Mouse (Mus musculus): Measurements from ENCODE around the gene Ctnna3.

Ctnna3 gene

GRCm38 (mm10) chr10:63908878-63909277 lies 479.0 kb downstream of the Ctnna3 start:
- no peak for DNase-seq (ENCODE audit: low read depth, low spot score)

GRCm38 (mm10) chr10:63927334-63927733 lies 497.4 kb downstream of the Ctnna3 start, which contains the start of gene Gm10118:
Gene Gm10118, minus strand, starts transcription at chr10:63927434.
- DNase-seq (ENCODE audit: low read depth, low spot score), result no peak

DNA sequence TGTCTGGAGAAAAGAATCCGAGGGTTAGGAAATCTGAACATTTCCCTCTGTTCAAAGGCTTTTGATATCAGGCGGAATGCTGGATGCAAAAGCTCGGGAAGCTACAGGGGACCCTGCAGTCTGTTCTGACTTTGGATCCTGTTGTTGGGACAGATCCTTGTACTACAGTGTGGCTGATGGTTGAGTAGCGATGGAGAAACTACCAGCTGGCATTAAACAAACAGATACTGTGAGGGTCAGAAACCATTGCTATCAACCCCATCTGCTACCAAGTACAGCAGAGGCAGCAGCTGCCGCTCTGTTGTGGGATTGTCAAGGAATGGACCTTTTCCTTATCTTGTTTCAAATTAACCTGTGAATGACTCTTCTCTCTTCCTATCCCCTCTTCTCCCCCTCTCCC lies 504.0 kb downstream of the Ctnna3 start:
- no peak for DNase-seq (ENCODE audit: low read depth, low spot score)

DNA sequence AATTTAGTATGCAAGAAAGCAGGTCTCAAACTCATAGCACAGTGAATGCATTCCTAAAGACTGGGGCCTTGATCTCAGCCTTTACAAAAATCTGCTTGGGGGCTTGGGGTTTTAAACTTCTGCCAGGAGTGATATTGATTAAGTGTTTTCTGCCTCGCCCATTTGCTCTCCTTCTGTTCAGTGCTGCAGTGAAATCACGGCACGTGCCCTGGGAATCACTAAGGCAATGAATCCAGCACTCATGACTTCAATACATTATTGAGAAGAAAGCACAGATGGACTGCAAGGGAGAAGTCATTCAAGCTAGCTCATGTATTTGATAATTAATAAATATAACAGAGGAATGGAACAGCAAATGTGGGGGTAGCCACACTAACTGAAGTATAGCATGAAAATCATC lies 515.6 kb downstream of the Ctnna3 start:
- DNase-seq (ENCODE audit: low read depth, low spot score), result no peak

DNA sequence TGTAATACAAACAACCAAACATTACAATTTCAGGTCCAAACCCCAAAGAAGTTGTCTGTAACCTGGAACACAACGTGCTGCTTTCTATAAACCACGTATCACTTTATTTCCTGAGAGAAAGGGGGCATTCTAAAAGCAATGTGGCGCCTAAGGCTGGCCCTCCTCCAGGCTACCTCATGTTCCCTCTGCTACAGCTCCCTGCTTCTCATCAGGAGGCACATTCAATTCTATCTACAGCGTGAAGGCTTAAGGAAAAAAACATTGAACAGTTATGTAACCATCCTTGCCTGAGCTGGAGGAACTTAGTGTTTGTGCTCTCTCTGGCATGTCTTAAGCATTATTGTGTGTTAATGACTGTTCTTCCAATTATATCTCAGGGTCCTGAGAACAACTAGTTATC lies 517.4 kb downstream of the Ctnna3 start:
- no peak for DNase-seq (ENCODE audit: low read depth, low spot score)

DNA sequence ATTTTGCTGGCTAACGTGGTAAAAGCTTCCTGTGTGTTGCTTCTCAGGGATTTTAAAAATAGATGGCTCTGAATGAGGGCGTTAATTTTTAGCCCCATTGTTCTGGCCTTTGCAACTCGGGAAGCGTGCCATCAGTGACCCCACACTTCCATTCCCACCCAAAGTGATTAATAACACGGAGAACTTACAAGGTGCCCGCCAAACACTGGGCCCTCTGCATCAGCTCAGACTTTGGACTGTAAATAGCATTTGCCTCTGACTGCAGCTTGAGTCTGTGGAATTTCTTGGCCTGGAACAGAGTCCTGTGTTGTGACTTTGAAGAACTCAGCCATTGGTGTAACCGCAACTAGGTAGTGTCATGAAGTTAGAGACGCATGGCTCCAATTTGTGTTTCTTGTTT lies 521.0 kb downstream of the Ctnna3 start:
- DNase-seq (ENCODE audit: low read depth, low spot score), result no peak

DNA sequence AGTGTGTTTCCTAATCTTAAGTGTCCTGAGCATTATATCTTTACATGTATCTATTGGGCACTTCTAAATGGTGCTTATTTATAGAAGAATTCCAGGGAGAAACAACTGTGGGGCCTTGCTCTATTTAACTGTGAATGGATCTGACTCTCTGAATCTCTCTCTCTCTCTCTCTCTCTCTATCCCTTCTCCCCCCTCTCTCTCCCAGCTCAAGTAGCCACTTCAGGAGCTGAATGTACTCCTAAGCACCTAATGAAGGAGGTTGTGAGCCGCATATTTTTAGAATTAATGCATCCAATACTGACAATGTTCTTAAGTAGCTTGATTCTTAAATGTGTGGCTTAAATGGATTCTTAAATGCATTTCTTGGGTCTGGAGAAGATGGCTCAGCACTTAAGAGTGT lies 521.6 kb downstream of the Ctnna3 start:
- DNase-seq (ENCODE audit: low read depth, low spot score), result no peak

DNA sequence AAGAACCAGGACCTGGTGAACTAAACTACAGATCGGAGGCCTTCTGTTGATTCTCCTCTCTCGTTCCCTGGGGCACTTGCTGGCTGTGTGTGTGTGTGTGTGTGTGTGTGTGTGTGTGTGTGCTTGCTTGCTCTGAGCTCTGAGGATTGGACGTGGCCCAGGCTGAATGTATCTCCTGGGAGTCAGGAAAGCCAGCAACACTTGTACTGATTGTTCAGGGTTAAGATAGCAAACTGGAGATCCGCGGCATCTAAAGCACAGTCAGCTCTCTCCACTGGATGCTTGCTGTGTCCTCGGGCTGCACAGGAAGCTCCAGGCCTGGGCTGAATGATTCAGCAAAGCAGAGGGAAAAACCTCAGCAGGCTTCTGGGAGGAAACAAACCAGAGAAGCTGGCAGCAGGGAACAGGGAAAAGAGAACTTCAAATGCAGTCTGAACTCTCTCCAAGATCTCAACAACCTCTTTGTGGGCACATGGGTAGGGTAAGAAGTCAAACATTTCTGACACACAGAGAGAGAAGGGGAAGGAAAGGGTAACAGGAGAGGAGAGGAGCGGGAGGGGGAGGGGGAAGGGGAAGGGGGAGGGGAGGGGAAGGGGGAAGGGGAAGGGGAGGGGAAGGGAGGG lies 524.5 kb downstream of the Ctnna3 start:
- DNase-seq (ENCODE audit: low read depth, low spot score), result no peak

- no peak for DNase-seq (ENCODE audit: low read depth, low spot score)
Measured at GRCm38 (mm10) chr10:63972300-63972699, 542.4 kb downstream of the Ctnna3 start.

- no peak for DNase-seq (ENCODE audit: low read depth, low spot score)
Measured at GRCm38 (mm10) chr10:63978101-63978500, 548.2 kb downstream of the Ctnna3 start.

DNA sequence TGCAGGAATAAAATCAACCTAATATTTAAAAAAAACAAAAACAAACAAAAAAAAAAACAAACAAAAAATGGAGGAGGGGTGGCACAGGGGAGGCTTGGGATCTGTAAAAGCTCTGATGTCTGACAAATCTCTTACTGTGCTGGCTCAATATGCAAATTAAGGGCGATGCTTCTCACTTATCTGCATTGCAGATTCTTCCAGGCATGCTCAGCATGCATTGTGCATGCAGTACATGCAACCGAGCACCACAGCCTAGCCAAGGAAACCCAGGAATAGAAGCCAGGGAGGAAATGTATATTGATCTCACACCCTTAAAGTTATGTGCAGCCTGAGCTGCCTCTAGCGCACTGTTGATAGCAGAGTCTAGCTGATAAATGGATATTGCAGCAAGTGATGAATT lies 548.6 kb downstream of the Ctnna3 start:
- no peak for DNase-seq (ENCODE audit: low read depth, low spot score)

- DNase-seq (ENCODE audit: low read depth, low spot score), result no peak
Measured at GRCm38 (mm10) chr10:63978969-63979368, 549.1 kb downstream of the Ctnna3 start.

- no peak for DNase-seq (ENCODE audit: low read depth, low spot score)
Measured at GRCm38 (mm10) chr10:63979410-63979809, 549.5 kb downstream of the Ctnna3 start.

- no peak for DNase-seq (ENCODE audit: low read depth, low spot score)
Measured at GRCm38 (mm10) chr10:63985576-63985975, 555.7 kb downstream of the Ctnna3 start.

DNA sequence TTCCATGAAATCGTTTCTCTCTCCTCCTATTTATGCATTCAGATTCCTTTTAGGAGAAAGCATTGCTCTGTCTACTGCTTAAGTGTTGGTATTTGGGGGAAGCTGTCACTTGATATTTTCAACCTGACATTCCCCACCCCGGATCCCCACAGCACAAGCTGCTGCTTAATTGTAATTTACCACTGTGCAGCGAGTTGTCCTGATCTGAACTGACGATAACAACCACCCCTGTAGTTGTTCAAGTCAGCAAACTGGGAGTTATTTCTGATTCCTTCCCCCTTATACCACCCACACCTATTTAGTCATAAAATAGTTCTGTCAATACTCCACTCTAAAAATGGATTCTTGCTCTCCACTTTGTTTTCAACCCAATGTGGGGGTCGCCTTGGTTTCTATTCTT lies 564.4 kb downstream of the Ctnna3 start:
- DNase-seq (ENCODE audit: low read depth, low spot score), result no peak

- no peak for DNase-seq (ENCODE audit: low read depth, low spot score)
Measured at GRCm38 (mm10) chr10:64001531-64001930, 571.6 kb downstream of the Ctnna3 start.

GRCm38 (mm10) chr10:64001996-64002395 lies 572.1 kb downstream of the Ctnna3 start:
- DNase-seq (ENCODE audit: low read depth, low spot score), result no peak

GRCm38 (mm10) chr10:64020347-64020746 lies 590.4 kb downstream of the Ctnna3 start:
- no peak for DNase-seq (ENCODE audit: low read depth, low spot score)

- no peak for DNase-seq (ENCODE audit: low read depth, low spot score)
Measured at GRCm38 (mm10) chr10:64023340-64023739, 593.4 kb downstream of the Ctnna3 start.

- no peak for DNase-seq (ENCODE audit: low read depth, low spot score)
Measured at GRCm38 (mm10) chr10:64030901-64031300, 601.0 kb downstream of the Ctnna3 start.

DNA sequence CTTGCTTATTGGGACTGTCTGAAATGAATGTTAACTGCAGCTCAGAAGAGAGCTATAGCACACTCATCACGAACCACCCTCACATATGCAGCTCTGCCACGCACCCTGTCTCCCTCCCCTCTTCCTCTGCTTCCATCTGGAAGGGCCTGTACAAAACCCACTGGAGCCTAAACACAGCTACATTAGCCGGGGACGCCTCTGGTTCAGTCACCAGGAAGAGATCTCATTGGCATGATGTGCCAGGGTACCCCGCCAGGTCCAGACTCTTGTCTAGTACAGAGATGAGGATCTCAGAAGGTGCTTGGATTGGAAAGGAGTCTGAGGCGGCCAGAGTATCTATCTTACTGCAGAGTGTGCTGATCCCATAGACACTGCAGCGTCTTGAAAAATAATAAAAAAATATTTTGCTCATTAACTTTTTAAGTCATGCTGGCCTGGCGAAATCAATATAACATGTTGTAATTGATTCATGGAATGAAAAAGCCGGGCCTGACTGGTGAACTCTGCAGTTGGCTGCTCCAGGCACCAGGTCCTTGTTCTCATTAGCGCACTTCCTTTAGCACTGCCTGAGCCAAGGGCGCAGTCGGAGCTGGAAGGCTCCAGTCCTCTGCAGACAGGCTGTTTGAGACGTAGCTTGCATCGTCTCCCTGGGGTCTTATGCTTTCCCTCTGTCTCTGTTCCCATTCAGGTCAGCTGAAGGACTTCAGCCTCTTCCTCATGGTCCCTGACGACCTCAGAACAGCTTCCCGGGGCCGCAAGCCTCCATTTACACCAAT lies 610.0 kb downstream of the Ctnna3 start:
- DNase-seq (ENCODE audit: low read depth, low spot score), result no peak

DNA sequence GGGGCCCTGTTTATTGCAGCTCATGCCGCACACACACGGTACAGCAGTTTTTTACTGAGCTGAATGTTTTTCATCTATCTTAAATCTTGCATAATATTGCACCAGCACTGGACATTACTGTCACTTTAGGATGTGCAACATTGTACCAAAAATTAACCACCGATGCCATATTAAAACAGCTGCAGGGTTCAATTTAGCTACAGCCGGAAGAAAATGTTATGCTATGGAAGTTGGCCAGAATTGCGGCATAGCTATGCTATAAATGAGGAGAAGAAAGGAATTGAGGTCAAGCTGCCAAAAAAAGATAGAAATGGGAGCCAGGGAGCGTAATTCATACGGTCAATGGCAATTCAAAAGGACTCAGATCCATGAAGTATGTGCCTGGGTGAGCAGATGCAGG lies 611.3 kb downstream of the Ctnna3 start:
- no peak for DNase-seq (ENCODE audit: low read depth, low spot score)

DNA sequence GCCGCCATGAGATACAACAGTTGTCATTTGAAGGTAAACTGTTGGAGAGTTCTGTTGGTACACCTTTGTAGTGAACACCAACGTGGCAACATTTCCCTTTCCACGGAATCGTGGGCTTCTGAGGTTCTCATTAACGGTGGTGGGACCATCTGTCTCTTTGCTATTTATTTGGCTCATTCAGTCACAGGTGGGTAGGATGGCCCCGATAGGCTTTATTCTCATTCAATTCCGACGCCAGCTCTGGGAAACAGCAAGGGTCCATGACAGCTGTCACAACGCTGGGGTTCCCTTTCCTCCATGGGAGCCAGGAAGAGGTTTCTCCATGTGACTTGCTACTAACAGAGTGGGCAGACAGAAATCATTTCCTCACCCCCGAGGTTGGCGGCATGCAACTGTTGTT lies 612.0 kb downstream of the Ctnna3 start:
- DNase-seq (ENCODE audit: low read depth, low spot score), result no peak

All from c-Kit-negative CD71-positive TER-119-positive erythroid progenitor cells, embryonic 14.5 days (primary cell).